Mouse (Mus musculus): Measurements from ENCODE around the gene Zfp507. TPM values are rescaled to one million over a fixed set of nuclear protein-coding genes. Genes with fewer than 3 reads are reported as not detected.

The Zfp507 gene
- total and polyA plus RNA-seq, 2 experiments from 2014 or later: 9.9 to 21.3 TPM

DNA sequence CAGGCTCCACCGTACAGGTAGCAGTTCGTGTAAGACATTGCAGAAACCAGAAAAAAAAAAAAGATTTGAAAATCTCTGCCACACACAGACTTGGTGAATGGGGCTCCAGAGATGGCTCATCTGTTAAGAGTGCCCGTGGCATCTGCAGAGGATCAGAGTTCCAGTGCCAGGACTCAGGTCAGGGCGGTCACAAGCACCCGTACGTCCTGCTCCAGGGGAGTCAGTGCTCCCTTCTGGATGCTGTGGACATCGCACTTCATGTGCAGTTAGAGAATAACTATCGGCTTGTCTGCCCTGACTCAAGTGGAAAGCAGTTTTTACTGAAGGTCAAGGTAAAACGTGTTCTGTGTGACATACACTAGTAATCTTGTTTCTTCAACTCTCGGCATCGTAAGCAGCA, 38.3 kb downstream of the Zfp507 start:
- Histone ChIP-seq H3K4me2 (ENCODE audit: low read depth, low read length) (no peak overlapping the region), H3K9ac (replicated peaks; ENCODE audit: low read length) (no peak overlapping the region), H3K4me1 (ENCODE audit: insufficient read depth, low read length) (no peaks in the 10 kb centered on the region), H3K9me3 (ENCODE audit: low read length) (no peaks in the 10 kb centered on the region), H3K36me3 (ENCODE audit: insufficient read depth, low read length) (no peaks in the 10 kb centered on the region), H3K27me3 (ENCODE audit: insufficient read depth, low read length) (no peaks in the 10 kb centered on the region), H3K27ac (no peak overlapping the region), H3K4me3 (ENCODE audit: low read length) (no peak overlapping the region)
- DNase-seq (ENCODE audit: low spot score): no peak
- ATAC-seq: no peak
- TF ChIP-seq CTCF (IDR thresholded peaks at IDR 0.05; ENCODE audit: low read depth): no peak
- WGBS: 91% methylated on average over 11 of the region's 11 CpGs

DNA sequence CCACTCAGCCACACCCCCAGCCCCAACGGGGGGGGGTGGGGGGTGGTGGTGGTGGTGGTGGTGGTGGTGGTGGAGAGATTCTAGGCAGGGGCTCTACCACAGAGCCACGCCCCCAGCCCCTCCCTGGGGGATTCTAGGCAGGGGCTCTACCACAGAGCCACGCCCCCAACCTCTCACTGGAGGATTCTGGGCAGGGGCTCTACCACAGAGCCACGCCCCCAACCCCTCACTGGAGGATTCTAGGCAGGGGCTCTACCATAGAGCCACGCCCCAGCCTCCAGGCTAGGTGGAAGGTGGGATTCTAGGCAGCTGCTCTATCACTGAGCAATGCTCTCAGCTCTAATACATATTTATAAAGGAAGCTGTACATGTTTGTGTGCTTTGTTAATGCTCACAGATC, 41.0 kb downstream of the Zfp507 start:
- H3K9me3 ChIP-seq (ENCODE audit: low read length): no peaks in the 10 kb centered on the region
- no peak overlapping the region for H3K9ac ChIP-seq (replicated peaks; ENCODE audit: low read length)
- no peak overlapping the region for H3K27ac ChIP-seq
- ATAC-seq (peak; percentile 10; the same call in 1 of the 2 replicates), DNase-seq (ENCODE audit: low spot score) (no peak)
- no peaks in the 10 kb centered on the region for H3K36me3 ChIP-seq (ENCODE audit: insufficient read depth, low read length)
- no peak overlapping the region for H3K4me2 ChIP-seq (ENCODE audit: low read depth, low read length)
- 67% methylated on average over 5 of the region's 5 CpGs for WGBS
- H3K4me1 ChIP-seq (ENCODE audit: insufficient read depth, low read length): no peaks in the 10 kb centered on the region
- no peak for TF ChIP-seq CTCF (IDR thresholded peaks at IDR 0.05; ENCODE audit: low read depth)
- H3K27me3 ChIP-seq (ENCODE audit: insufficient read depth, low read length): no peaks in the 10 kb centered on the region
- no peak overlapping the region for H3K4me3 ChIP-seq (ENCODE audit: low read length)

DNA sequence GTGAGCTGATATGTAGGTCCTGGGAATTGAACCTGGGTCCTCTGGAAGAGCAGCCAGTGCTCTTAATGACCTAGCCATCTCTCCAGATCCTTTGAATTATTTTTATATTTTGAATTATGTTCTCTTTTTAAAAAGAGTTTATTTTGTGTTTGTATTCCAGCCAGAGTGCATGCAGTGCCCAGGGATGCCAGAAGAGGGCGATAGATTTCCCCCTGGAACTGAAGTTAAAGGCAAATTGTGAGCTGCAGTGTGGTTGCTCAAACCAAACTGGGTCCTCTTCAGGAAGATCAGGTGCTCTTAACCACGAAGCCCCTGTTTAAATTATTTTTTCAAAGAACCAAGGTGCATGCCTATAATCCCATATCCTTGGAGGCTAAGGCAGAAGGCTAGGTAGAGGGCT, 43.2 kb downstream of the Zfp507 start:
- Histone ChIP-seq H3K4me2 (ENCODE audit: low read depth, low read length) (no peak overlapping the region), H3K9ac (replicated peaks; ENCODE audit: low read length) (no peak overlapping the region), H3K9me3 (ENCODE audit: low read length) (no peaks in the 10 kb centered on the region), H3K27ac (no peak overlapping the region), H3K27me3 (ENCODE audit: insufficient read depth, low read length) (no peaks in the 10 kb centered on the region), H3K36me3 (ENCODE audit: insufficient read depth, low read length) (no peaks in the 10 kb centered on the region), H3K4me3 (ENCODE audit: low read length) (no peak overlapping the region), H3K4me1 (ENCODE audit: insufficient read depth, low read length) (no peaks in the 10 kb centered on the region)
- TF ChIP-seq CTCF (IDR thresholded peaks at IDR 0.05; ENCODE audit: low read depth): peak; percentile 69
- peak; percentile 14 for DNase-seq (ENCODE audit: low spot score)
- ATAC-seq: no peak
- 24% methylated on average over 2 of the region's 2 CpGs for WGBS

DNA sequence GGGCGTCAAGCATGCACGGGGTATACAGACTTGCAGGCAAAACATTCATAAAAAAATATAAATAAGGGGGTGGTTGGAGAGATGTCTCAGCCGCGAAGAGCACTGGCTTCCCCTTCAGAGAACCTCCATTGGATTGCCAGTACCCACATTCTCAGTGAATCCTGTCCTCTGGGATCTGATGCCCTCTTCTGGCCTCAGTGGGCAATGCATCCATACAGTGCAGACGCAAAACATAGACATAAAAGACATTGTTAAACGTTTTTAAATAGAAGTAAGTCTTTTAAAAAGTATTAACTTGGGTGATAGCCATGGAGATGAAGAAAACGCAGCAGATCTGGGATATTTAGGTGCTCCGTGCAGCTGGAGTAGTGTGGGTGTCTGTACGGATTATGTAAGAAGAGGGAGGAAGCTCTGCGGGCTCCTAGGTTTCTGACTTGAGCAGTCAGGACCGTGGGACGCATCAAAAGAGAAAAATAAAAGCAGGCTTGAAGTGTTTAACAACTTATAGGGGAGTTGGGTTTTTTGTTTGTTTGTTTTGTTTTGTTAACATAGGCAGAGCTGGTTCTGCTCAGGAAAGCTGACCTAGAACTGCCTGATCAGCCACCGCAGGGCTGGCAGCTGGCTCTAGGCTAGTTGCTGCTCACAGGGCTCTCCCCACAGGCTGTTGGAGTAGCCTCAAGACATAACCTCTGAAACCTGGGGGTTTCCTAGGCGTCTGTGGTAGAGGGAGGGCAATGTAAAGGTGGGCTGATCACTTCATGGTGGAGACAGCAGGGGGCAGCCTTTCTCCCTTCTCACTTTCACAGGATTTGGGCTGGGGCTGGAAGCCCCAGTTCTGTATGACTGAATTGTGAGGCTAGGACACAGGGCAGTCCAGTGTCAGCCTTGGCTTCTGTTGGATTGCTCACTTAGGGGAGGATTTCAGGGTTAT, 46.0 kb downstream of the Zfp507 start:
- Histone ChIP-seq H3K9ac (replicated peaks; ENCODE audit: low read length) (no peak overlapping the region), H3K27ac (no peak overlapping the region), H3K4me1 (ENCODE audit: insufficient read depth, low read length) (peaks cover 2% of the 10 kb centered on the region; the same call in 1 of the 2 replicates), H3K4me3 (ENCODE audit: low read length) (no peak overlapping the region), H3K36me3 (ENCODE audit: insufficient read depth, low read length) (no peaks in the 10 kb centered on the region), H3K27me3 (ENCODE audit: insufficient read depth, low read length) (no peaks in the 10 kb centered on the region), H3K9me3 (ENCODE audit: low read length) (no peaks in the 10 kb centered on the region), H3K4me2 (ENCODE audit: low read depth, low read length) (no peak overlapping the region)
- ATAC-seq (no peak), DNase-seq (ENCODE audit: low spot score) (no peak)
- TF ChIP-seq CTCF (IDR thresholded peaks at IDR 0.05; ENCODE audit: low read depth): peak; percentile 48
- 43% methylated on average over 14 of the region's 14 CpGs for WGBS

DNA sequence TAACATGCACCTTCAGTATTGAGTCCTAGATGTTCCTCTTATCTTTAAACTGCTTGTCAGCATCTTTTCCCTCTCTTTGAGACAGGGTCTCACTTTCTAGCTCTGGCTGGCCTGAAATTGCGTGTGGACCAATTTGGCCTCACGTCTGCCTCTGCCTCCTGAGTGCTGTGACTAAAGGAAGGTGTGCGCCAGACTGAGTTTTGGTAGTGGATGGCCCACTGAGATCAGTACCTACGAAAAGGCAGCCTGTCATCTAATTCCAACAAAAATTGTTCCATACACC, 48.0 kb downstream of the Zfp507 start:
- Histone ChIP-seq H3K9me3 (ENCODE audit: low read length) (no peaks in the 10 kb centered on the region), H3K36me3 (ENCODE audit: insufficient read depth, low read length) (no peaks in the 10 kb centered on the region), H3K27me3 (ENCODE audit: insufficient read depth, low read length) (no peaks in the 10 kb centered on the region), H3K9ac (replicated peaks; ENCODE audit: low read length) (peak overlapping the region; percentile 80; the same call in 1 of the 2 replicates), H3K4me2 (ENCODE audit: low read depth, low read length) (peak overlapping the region; percentile 99), H3K4me3 (ENCODE audit: low read length) (peak overlapping the region; percentile 97), H3K4me1 (ENCODE audit: insufficient read depth, low read length) (peaks cover 2% of the 10 kb centered on the region; the same call in 1 of the 2 replicates), H3K27ac (peak overlapping the region; percentile 74)
- 71% methylated on average over 4 of the region's 4 CpGs for WGBS
- ATAC-seq (no peak), DNase-seq (ENCODE audit: low spot score) (no peak)
- TF ChIP-seq CTCF (IDR thresholded peaks at IDR 0.05; ENCODE audit: low read depth): no peak

DNA sequence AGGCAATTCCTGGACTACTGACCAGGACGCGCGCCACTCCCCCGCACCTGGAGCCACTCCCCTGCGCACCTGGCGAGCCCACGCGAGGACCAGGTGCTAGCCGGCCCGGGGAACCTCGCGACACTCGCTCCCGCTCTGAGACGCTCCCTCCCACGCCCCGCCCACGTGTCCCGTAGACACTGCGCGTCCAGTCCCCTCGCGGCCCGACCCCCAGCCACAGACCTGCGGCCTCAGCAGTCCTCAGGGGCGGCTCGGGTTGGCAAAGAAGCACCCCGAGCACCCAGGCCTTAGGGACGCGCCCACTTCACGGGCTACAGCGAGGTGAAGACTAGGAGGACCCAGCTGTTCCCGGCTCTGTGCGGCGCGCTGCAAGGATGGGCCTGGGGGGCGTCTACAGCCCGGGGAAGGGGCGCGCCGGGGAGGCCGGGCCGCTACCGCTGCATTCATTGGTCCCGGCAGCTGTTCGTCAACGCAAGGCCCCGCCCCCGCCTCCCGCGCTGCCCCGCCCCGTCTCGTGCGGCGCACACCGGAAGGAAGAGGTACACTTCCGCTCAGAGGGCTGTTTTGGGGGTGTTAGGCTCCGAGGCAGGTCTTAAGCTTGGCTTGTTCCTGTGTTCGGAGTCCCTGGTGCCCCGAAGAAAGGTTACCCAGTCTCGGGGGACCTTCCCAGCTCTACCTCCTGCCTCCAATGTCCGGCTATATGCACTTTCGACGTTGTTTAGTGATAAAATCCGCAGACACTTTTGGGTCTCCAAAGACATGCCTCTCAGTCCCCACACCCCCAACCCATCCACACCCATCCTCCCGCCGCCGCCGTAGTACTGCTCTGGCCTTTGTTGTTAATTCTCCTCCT, 48.5 kb downstream of the Zfp507 start, which contains the start of gene Dpy19l3:
TSS of gene Dpy19l3 (minus strand) at position 422 of the 853 bp plus-strand sequence.
- 2% methylated on average over 61 of the region's 70 CpGs for WGBS
- peak; percentile 98 for ATAC-seq

More for the DNA sequence above, 48.5 kb downstream of the Zfp507 start, which contains the start of gene Dpy19l3:
- peak within 1 kb of the TSS; percentile 97 for H3K4me3 ChIP-seq (ENCODE audit: low read length)
- peaks cover 2% of the 10 kb centered on the region; the same call in 1 of the 2 replicates for H3K4me1 ChIP-seq (ENCODE audit: insufficient read depth, low read length)
- no peaks in the 10 kb centered on the region for H3K9me3 ChIP-seq (ENCODE audit: low read length)
- DNase-seq (ENCODE audit: low spot score): peak; percentile 91
- H3K9ac ChIP-seq (replicated peaks; ENCODE audit: low read length): peak within 1 kb of the TSS; percentile 80
- no peak for TF ChIP-seq CTCF (IDR thresholded peaks at IDR 0.05; ENCODE audit: low read depth)
- peak within 1 kb of the TSS; percentile 74 for H3K27ac ChIP-seq
- no peaks in the 10 kb centered on the region for H3K27me3 ChIP-seq (ENCODE audit: insufficient read depth, low read length)
- 0 out of 2 replicates have a peak, but pooled peaks cover 5% of the 10 kb centered on the region for H3K36me3 ChIP-seq (ENCODE audit: insufficient read depth, low read length)
- H3K4me2 ChIP-seq (ENCODE audit: low read depth, low read length): peak within 1 kb of the TSS; percentile 99

Measured in hindbrain, postnatal 0 days (tissue).